Mouse (Mus musculus) limb, embryonic 14.5 days (tissue): ENCODE data around the gene Dexi. TPM values are rescaled to one million over a fixed set of nuclear protein-coding genes. Genes with fewer than 3 reads are reported as not detected.

Experiments used
- ATAC-seq: fragments of 200-750 bp; cut with Nextera tagmentation; 2 replicates; pipeline ENCODE4 v1.8.0; 2017; ENCODE audit warnings: low read depth, moderate number of reproducible peaks, moderate TSS enrichment; ENCODE audit not compliant: low FRiP score
- DNase-seq: peaks from one replicate; pipeline ENCODE4 v3.0.0-alpha.2; 2015; ENCODE audit warnings: low spot score
- H3K27ac ChIP-seq: fragments of 300-500 bp; sonication (generic); replicated peaks from 2 replicates; pipeline ENCODE4 v1.5.1; 2014; ENCODE audit warnings: low read depth, mild to moderate bottlenecking, low read length, moderate library complexity, mixed read lengths
- H3K27me3 ChIP-seq: fragments of 300-500 bp; sonication (generic); 2 replicates; pipeline ENCODE4 v1.6.1; 2014; ENCODE audit warnings: low read length, mixed read lengths; ENCODE audit not compliant: control insufficient read depth, insufficient read depth
- H3K36me3 ChIP-seq: fragments of 300-500 bp; sonication (generic); 2 replicates; pipeline ENCODE4 v1.6.1; 2014; ENCODE audit warnings: mild to moderate bottlenecking, low read length, moderate library complexity, mixed read lengths; ENCODE audit not compliant: control insufficient read depth, insufficient read depth
- H3K4me1 ChIP-seq: fragments of 300-500 bp; sonication (generic); 2 replicates; pipeline ENCODE4 v1.6.1; 2014; ENCODE audit warnings: antibody characterized with exemption, low read length, mixed read lengths; ENCODE audit not compliant: control insufficient read depth, insufficient read depth
- H3K4me2 ChIP-seq: fragments of 300-500 bp; sonication (generic); replicated peaks from 2 replicates; pipeline ENCODE4 v1.6.1; 2014; ENCODE audit warnings: low read depth, mild to moderate bottlenecking, low read length, moderate library complexity; ENCODE audit not compliant: severe bottlenecking
- H3K4me3 ChIP-seq: fragments of 300-500 bp; sonication (generic); replicated peaks from 2 replicates; pipeline ENCODE4 v1.5.1; 2014; ENCODE audit warnings: low read length
- H3K9ac ChIP-seq: fragments of 300-500 bp; sonication (generic); 2 replicates; pipeline ENCODE4 v1.6.1; 2014; ENCODE audit warnings: mild to moderate bottlenecking, low read depth, low read length, moderate library complexity; ENCODE audit not compliant: severe bottlenecking
- H3K9me3 ChIP-seq: fragments of 300-500 bp; sonication (generic); 2 replicates; pipeline ENCODE4 v1.6.1; 2016; ENCODE audit warnings: low read length; ENCODE audit not compliant: control insufficient read depth
- POLR2A ChIP-seq: fragments of 200-500 bp; IDR thresholded peaks from 2 replicates; pipeline ENCODE4 v1.8.0; 2012; ENCODE audit warnings: inconsistent platforms, mild to moderate bottlenecking, moderate library complexity, borderline replicate concordance; ENCODE audit not compliant: insufficient read depth, insufficient read length; ENCODE audit errors: extremely low read depth
- WGBS: fragments of 180-500 bp; shearing (Covaris S2); extraction: QIAGEN DNeasy Blood & Tissue Kit; methylation state at CpG from one replicate; pipeline ENCODE4 v1.1.7; 2014; 5-methylcytosine and 5-hydroxymethylcytosine counted together
- polyA plus RNA-seq, 2 experiments: library from polyadenylated mRNA; depleted of rRNA in 1 of 2; stranded (reverse) in 1 of 2; unstranded in 1 of 2; fragments of >200 nt; fragmentation: Nextera tagmentation in 1 of 2; extraction: Ambion mirVana in 1 of 2; gene quantifications; 2 replicates each; pipeline versions ENCODE4 v1.2.1 to v1.2.3; 2012 to 2014

Dexi gene
- polyA plus RNA-seq (2012; rRNA removed) (51.2 and 79.2 TPM in 2 replicates), polyA plus RNA-seq (2014; fragmentation: Nextera tagmentation; extraction: Ambion mirVana) (31.5 and 40.4 TPM in 2 replicates)

- under 1% methylated on average over 36 of the region's 61 CpGs for WGBS
- H3K27me3 ChIP-seq, result no peaks in the 10 kb centered on the region
- H3K9me3 ChIP-seq, result no peaks in the 10 kb centered on the region
- ATAC-seq, result peak; percentile 94
- H3K4me1 ChIP-seq, result peaks cover 36% of the 10 kb centered on the region
- peak within 1 kb of the TSS; percentile 84 for H3K9ac ChIP-seq
- TF ChIP-seq POLR2A, result peak; percentile 97
- peak; percentile 98 for DNase-seq
- H3K27ac ChIP-seq, result peak within 1 kb of the TSS; percentile 82
- peak within 1 kb of the TSS; percentile 90 for H3K4me2 ChIP-seq
- H3K4me3 ChIP-seq, result peak within 1 kb of the TSS; percentile 79
- H3K36me3 ChIP-seq, result peaks cover under 1% of the 10 kb centered on the region; the same call in 1 of the 2 replicates
These were observed at the start of gene Dexi for GRCm38 (mm10) chr16:10542698-10543365. TSS of gene Dexi (minus strand) at chr16:10543054.

GRCm38 (mm10) chr16:10586546-10586945 is 43.7 kb upstream of the Dexi start:
- H3K27ac ChIP-seq, result no peak overlapping the region
- H3K4me2 ChIP-seq, result no peak overlapping the region
- 85% methylated on average over 3 of the region's 3 CpGs for WGBS
- no peak overlapping the region for H3K4me3 ChIP-seq
- no peaks in the 10 kb centered on the region for H3K4me1 ChIP-seq
- H3K9me3 ChIP-seq, result no peaks in the 10 kb centered on the region
- no peaks in the 10 kb centered on the region for H3K27me3 ChIP-seq
- H3K9ac ChIP-seq, result no peak overlapping the region
- peaks cover 32% of the 10 kb centered on the region for H3K36me3 ChIP-seq
- no peak for TF ChIP-seq POLR2A
- peak; percentile 33 for DNase-seq
- ATAC-seq, result no peak

- no peak overlapping the region for H3K27ac ChIP-seq
- H3K4me1 ChIP-seq, result no peaks in the 10 kb centered on the region
- H3K36me3 ChIP-seq, result peaks cover 41% of the 10 kb centered on the region
- H3K4me2 ChIP-seq, result no peak overlapping the region
- H3K27me3 ChIP-seq, result no peaks in the 10 kb centered on the region
- TF ChIP-seq POLR2A, result no peak
- no peak overlapping the region for H3K9ac ChIP-seq
- DNase-seq, result no peak
- H3K4me3 ChIP-seq, result no peak overlapping the region
- WGBS, result 64% methylated on average over 1 of the region's 1 CpGs
- no peak for ATAC-seq
- H3K9me3 ChIP-seq, result no peaks in the 10 kb centered on the region
These were observed 42.3 kb upstream of the Dexi start for GRCm38 (mm10) chr16:10585165-10585564.

- 77% methylated on average over 2 of the region's 2 CpGs for WGBS
- DNase-seq (no peak), ATAC-seq (no peak)
- H3K9ac ChIP-seq, result no peak overlapping the region
- no peak for TF ChIP-seq POLR2A
- no peaks in the 10 kb centered on the region for H3K4me1 ChIP-seq
- no peak overlapping the region for H3K4me3 ChIP-seq
- H3K27ac ChIP-seq, result no peak overlapping the region
- H3K9me3 ChIP-seq, result no peaks in the 10 kb centered on the region
- H3K4me2 ChIP-seq, result no peak overlapping the region
- peaks cover 59% of the 10 kb centered on the region for H3K36me3 ChIP-seq
- no peaks in the 10 kb centered on the region for H3K27me3 ChIP-seq
These were observed 38.5 kb upstream of the Dexi start for GRCm38 (mm10) chr16:10581234-10581898.

GRCm38 (mm10) chr16:10578376-10578775 is 35.5 kb upstream of the Dexi start:
- no peak overlapping the region for H3K4me2 ChIP-seq
- TF ChIP-seq POLR2A, result no peak
- no peaks in the 10 kb centered on the region for H3K27me3 ChIP-seq
- ATAC-seq, result no peak
- no peaks in the 10 kb centered on the region for H3K9me3 ChIP-seq
- H3K4me1 ChIP-seq, result peaks cover 2% of the 10 kb centered on the region; the same call in 1 of the 2 replicates
- H3K36me3 ChIP-seq, result peaks cover 69% of the 10 kb centered on the region
- H3K27ac ChIP-seq, result no peak overlapping the region
- H3K9ac ChIP-seq, result no peak overlapping the region
- no peak for DNase-seq
- 55% methylated on average over 1 of the region's 1 CpGs for WGBS
- H3K4me3 ChIP-seq, result no peak overlapping the region
